Mouse (Mus musculus): ENCODE measurements at regions not wholly inside any gene's neighbourhood (a gene's known extent, or its start where the extent isn't known, plus 50 kb on each side); places are given as distances from the start of the nearest gene placed in this dataset.

DNA sequence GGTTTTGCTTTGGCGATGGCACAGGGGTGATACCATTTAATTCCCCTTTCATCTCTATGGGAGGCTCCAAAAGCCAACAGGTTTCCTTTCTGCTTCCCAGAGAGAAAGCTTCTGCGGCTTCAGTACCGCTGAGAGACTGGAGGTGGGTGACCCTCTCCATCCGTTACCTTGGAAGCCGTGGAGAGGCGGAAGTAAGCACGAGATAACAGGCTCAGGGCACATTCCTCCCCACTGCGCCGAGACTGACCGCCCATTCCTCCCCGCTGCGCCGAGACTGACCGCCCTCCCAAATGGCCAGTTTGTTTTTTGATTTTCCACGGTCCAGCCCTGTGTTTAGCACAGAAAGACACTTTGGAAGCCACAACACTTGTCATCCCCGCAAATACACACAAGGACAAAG, 55.4 kb upstream of the Olig2 start:
- no peak for TF ChIP-seq CTCF (IDR thresholded peaks at IDR 0.05; ENCODE audit: borderline replicate concordance, insufficient read depth, low read length)
- TF ChIP-seq POLR2A (IDR thresholded peaks at IDR 0.05; ENCODE audit: low read depth, low read length): no peak

Data from embryonic fibroblast, embryonic 13.5 days (primary cell).